Mouse (Mus musculus) heart, embryonic 12.5 days (tissue): ENCODE measurements around the gene Kif24. TPM values are rescaled to one million over a fixed set of nuclear protein-coding genes. Genes with fewer than 3 reads are reported as not detected.

Source experiments
- ATAC-seq: fragments of 200-750 bp; cut with Nextera tagmentation; 2 replicates; pipeline ENCODE4 v1.8.0; 2017; ENCODE audit warnings: moderate TSS enrichment, moderate library complexity; ENCODE audit not compliant: insufficient number of reproducible peaks, low FRiP score
- H3K27ac ChIP-seq: fragments of 300-500 bp; sonication (generic); 2 replicates; pipeline ENCODE4 v1.5.1; 2016; ENCODE audit warnings: mild to moderate bottlenecking, moderate library complexity; ENCODE audit not compliant: poor library complexity, severe bottlenecking
- H3K27me3 ChIP-seq: fragments of 300-500 bp; sonication (generic); replicated peaks from 2 replicates; pipeline ENCODE4 v1.6.1; 2016; ENCODE audit warnings: mild to moderate bottlenecking, moderate library complexity
- H3K36me3 ChIP-seq: fragments of 300-500 bp; sonication (generic); 2 replicates; pipeline ENCODE4 v1.6.1; 2016; ENCODE audit warnings: mild to moderate bottlenecking, moderate library complexity
- H3K4me1 ChIP-seq: fragments of 300-500 bp; sonication (generic); replicated peaks from 2 replicates; pipeline ENCODE4 v1.6.1; 2016; ENCODE audit warnings: mild to moderate bottlenecking
- H3K4me2 ChIP-seq: fragments of 300-500 bp; sonication (generic); 2 replicates; pipeline ENCODE4 v1.6.1; 2016; ENCODE audit warnings: mild to moderate bottlenecking, moderate library complexity
- H3K4me3 ChIP-seq: fragments of 300-500 bp; sonication (generic); 2 replicates; pipeline ENCODE4 v1.5.1; 2016; ENCODE audit warnings: mild to moderate bottlenecking
- H3K9ac ChIP-seq: fragments of 300-500 bp; sonication (generic); 2 replicates; pipeline ENCODE4 v1.6.1; 2016; ENCODE audit warnings: mild to moderate bottlenecking, moderate library complexity
- H3K9me3 ChIP-seq: fragments of 300-500 bp; sonication (generic); replicated peaks from 2 replicates; pipeline ENCODE4 v1.6.1; 2016; ENCODE audit warnings: mild to moderate bottlenecking, moderate library complexity
- WGBS: fragments of 180-500 bp; shearing (Covaris S2); methylation state at CpG from one replicate; pipeline ENCODE4 v1.1.7; 2016; 5-methylcytosine and 5-hydroxymethylcytosine counted together
- polyA plus RNA-seq: library from polyadenylated mRNA; unstranded; fragments of >200 nt; fragmentation: Nextera tagmentation; extraction: Ambion mirVana; gene quantifications from 2 replicates; pipeline ENCODE4 v1.2.1, GENCODE M21; 2016

Gene Kif24
- 6.1 and 6.8 TPM in 2 replicates for polyA plus RNA-seq

DNA sequence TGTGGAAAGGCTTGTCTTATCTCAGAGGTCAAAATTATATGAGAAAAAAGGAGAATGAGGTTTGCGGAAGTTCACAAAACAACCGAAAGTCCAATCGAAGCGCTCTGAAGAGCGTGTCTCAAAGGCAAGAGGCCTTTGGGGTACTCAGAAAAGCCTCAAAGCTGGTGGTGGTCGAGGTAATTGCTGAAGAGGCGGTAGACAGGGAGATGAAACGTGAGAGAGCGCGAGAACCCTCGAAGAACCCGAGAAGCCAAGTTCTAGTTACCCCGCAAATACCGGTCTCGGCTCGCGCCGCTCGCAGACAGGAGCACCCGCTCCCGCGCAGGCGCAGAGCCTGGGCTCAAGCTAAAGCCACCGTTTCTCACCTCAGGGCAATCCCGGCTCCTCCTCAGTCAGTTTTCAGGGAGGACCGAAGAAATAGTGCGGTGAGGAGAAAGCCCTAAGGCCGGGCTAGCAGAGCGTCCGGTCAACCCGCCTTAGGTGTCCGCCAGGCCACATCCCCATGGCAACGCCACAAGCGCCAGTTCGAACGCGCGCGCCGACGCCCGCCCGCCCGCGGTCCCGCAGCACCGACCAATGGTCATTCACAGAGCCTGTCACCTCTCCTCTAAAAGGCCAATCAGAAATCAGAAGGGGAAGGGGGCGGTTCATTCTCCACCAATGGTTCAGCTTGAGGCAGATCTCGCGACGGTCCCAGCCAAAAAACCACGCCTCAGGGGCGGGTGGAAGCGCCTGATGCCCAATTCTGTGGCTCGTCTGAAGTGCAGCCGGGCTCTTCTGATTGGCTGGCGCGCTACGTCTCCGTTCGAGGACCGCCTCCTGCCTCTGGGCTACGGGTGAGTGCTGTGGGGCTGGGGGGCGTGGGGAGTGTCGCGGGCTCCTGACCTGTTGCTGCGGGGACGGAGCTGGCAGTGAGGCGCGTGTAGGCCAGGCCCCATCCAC lies at the start of gene Kif24, which contains the start of gene Nudt2:
Gene Kif24, minus strand, starts transcription at position 543 of the 942 bp plus-strand sequence.
Gene Nudt2, plus strand, starts transcription at position 807 of the 942 bp plus-strand sequence.
- H3K36me3 ChIP-seq, result no peaks in the 10 kb centered on the region
- under 1% methylated on average over 70 of the region's 70 CpGs for WGBS
- peaks cover 13% of the 10 kb centered on the region for H3K4me1 ChIP-seq
- peak within 1 kb of the TSS; percentile 85 for H3K4me2 ChIP-seq
- peak within 1 kb of the TSS; percentile 58 for H3K27ac ChIP-seq
- H3K4me3 ChIP-seq, result peak within 1 kb of the TSS; percentile 85
- ATAC-seq, result peak; percentile 99
- H3K9ac ChIP-seq, result peak within 1 kb of the TSS; percentile 87
- H3K27me3 ChIP-seq, result no peaks in the 10 kb centered on the region
- no peaks in the 10 kb centered on the region for H3K9me3 ChIP-seq

GRCm38 (mm10) chr4:41513714-41514113 lies 49.0 kb upstream of the Kif24 start:
- ATAC-seq, result no peak
- Histone ChIP-seq H3K27me3 (peaks cover 57% of the 10 kb centered on the region), H3K9ac (no peak overlapping the region), H3K4me2 (no peak overlapping the region), H3K27ac (no peak overlapping the region), H3K36me3 (no peaks in the 10 kb centered on the region), H3K4me1 (no peaks in the 10 kb centered on the region), H3K9me3 (no peaks in the 10 kb centered on the region), H3K4me3 (no peak overlapping the region)
- 21% methylated on average over 8 of the region's 8 CpGs for WGBS

DNA sequence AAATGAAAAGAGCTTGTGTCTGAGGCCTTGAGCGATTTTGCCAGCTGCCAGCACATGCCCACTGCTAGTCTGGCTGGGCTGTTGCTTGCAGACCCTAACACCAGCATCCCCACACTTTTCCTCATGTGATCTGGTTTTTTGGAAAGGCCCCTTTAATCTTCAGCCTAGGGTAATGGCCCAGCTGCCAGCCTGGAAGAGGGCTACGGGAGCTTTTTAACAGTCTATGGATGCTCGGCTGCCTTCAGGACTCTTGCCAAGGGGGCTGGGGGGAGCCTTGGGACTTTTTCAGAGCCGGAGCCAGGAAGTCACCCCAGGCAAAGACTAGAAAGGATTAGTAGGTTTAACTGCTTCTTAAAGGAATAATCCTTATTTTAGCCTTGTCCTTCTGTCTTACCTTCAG lies 48.6 kb upstream of the Kif24 start:
- H3K27me3 ChIP-seq, result peaks cover 58% of the 10 kb centered on the region
- H3K4me2 ChIP-seq, result no peak overlapping the region
- H3K9me3 ChIP-seq, result no peaks in the 10 kb centered on the region
- 37% methylated on average over 4 of the region's 4 CpGs for WGBS
- no peaks in the 10 kb centered on the region for H3K4me1 ChIP-seq
- H3K4me3 ChIP-seq, result no peak overlapping the region
- ATAC-seq, result no peak
- no peak overlapping the region for H3K27ac ChIP-seq
- no peaks in the 10 kb centered on the region for H3K36me3 ChIP-seq
- H3K9ac ChIP-seq, result no peak overlapping the region; the same call in 1 of the 2 replicates

- Histone ChIP-seq H3K4me2 (no peak overlapping the region), H3K9ac (no peak overlapping the region)
These were observed 43.3 kb upstream of the Kif24 start for GRCm38 (mm10) chr4:41507998-41508397.

GRCm38 (mm10) chr4:41507326-41507924 lies 42.7 kb upstream of the Kif24 start:
- H3K9ac ChIP-seq, result peak overlapping the region; percentile 50
- H3K9me3 ChIP-seq, result no peaks in the 10 kb centered on the region
- H3K4me2 ChIP-seq, result peak overlapping the region; percentile 92
- peaks cover 54% of the 10 kb centered on the region for H3K27me3 ChIP-seq
- ATAC-seq, result no peak
- WGBS, result 3% methylated on average over 22 of the region's 22 CpGs
- peak overlapping the region; percentile 53 for H3K4me3 ChIP-seq
- H3K27ac ChIP-seq, result no peak overlapping the region
- H3K36me3 ChIP-seq, result no peaks in the 10 kb centered on the region
- H3K4me1 ChIP-seq, result peaks cover 23% of the 10 kb centered on the region

More at GRCm38 (mm10) chr4:41507998-41508397, 43.3 kb upstream of the Kif24 start:
- Histone ChIP-seq H3K9me3 (no peaks in the 10 kb centered on the region), H3K4me1 (peaks cover 17% of the 10 kb centered on the region), H3K4me3 (no peak overlapping the region), H3K36me3 (no peaks in the 10 kb centered on the region), H3K27me3 (peaks cover 60% of the 10 kb centered on the region), H3K27ac (no peak overlapping the region)
- 29% methylated on average over 7 of the region's 7 CpGs for WGBS
- no peak for ATAC-seq

DNA sequence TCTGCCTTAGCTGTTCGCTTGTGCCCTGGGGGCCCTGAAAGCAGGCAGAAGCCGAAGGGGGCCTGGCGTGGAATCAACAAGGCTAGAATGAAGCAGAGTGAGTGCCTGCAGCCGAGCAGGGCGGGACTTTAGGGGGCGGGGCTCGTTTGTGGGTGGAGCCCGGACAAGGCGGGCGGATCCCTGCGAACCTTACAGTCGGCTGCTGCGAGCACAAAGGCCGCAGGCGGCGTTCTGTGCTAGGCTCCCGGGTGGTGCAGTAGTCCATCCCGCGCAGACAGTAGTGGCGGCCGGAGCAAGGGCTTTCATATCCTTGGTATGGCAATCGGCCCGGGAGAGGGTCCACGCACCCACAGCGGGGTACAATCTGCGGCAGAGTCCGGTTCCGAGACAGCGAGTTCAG lies 42.2 kb upstream of the Kif24 start:
- H3K9ac ChIP-seq, result peak overlapping the region; percentile 50
- no peak overlapping the region for H3K27ac ChIP-seq
- H3K27me3 ChIP-seq, result peaks cover 53% of the 10 kb centered on the region
- peaks cover 28% of the 10 kb centered on the region for H3K4me1 ChIP-seq
- H3K9me3 ChIP-seq, result no peaks in the 10 kb centered on the region
- under 1% methylated on average over 28 of the region's 29 CpGs for WGBS
- H3K36me3 ChIP-seq, result no peaks in the 10 kb centered on the region
- peak overlapping the region; percentile 92 for H3K4me2 ChIP-seq
- peak; percentile 66 for ATAC-seq
- H3K4me3 ChIP-seq, result peak overlapping the region; percentile 53

GRCm38 (mm10) chr4:41506156-41506555 lies 41.5 kb upstream of the Kif24 start:
- Histone ChIP-seq H3K4me1 (peaks cover 29% of the 10 kb centered on the region), H3K4me3 (peak overlapping the region; percentile 53), H3K4me2 (peak overlapping the region; percentile 92), H3K27ac (no peak overlapping the region), H3K9me3 (no peaks in the 10 kb centered on the region), H3K36me3 (no peaks in the 10 kb centered on the region), H3K27me3 (peaks cover 53% of the 10 kb centered on the region), H3K9ac (no peak overlapping the region; the same call in 1 of the 2 replicates)
- no peak for ATAC-seq
- WGBS, result 11% methylated on average over 13 of the region's 13 CpGs

- no peaks in the 10 kb centered on the region for H3K9me3 ChIP-seq
- no peak overlapping the region for H3K4me3 ChIP-seq
- H3K27ac ChIP-seq, result no peak overlapping the region
- H3K27me3 ChIP-seq, result peaks cover 56% of the 10 kb centered on the region
- H3K4me2 ChIP-seq, result no peak overlapping the region
- no peaks in the 10 kb centered on the region for H3K36me3 ChIP-seq
- no peak overlapping the region for H3K9ac ChIP-seq
- ATAC-seq, result no peak
- H3K4me1 ChIP-seq, result peaks cover 29% of the 10 kb centered on the region
- 47% methylated on average over 11 of the region's 11 CpGs for WGBS
These were observed 40.5 kb upstream of the Kif24 start for GRCm38 (mm10) chr4:41505131-41505551.

- Histone ChIP-seq H3K9ac (no peak overlapping the region), H3K4me1 (peaks cover 29% of the 10 kb centered on the region), H3K9me3 (no peaks in the 10 kb centered on the region), H3K36me3 (no peaks in the 10 kb centered on the region), H3K27ac (no peak overlapping the region), H3K4me3 (no peak overlapping the region), H3K27me3 (peaks cover 56% of the 10 kb centered on the region), H3K4me2 (no peak overlapping the region)
- 69% methylated on average over 5 of the region's 5 CpGs for WGBS
- no peak for ATAC-seq
These were observed 39.6 kb upstream of the Kif24 start for GRCm38 (mm10) chr4:41504325-41504724.

GRCm38 (mm10) chr4:41502986-41503412 lies 38.3 kb upstream of the Kif24 start, which contains the start of gene AI464131:
TSS of gene AI464131 (minus strand) at chr4:41503076.
- Histone ChIP-seq H3K9ac (peak within 1 kb of the TSS; percentile 61; the same call in 1 of the 2 replicates), H3K4me3 (peak within 1 kb of the TSS; percentile 48), H3K4me2 (peak within 1 kb of the TSS; percentile 82), H3K36me3 (no peaks in the 10 kb centered on the region), H3K27ac (no peak within 1 kb of the TSS), H3K27me3 (peaks cover 56% of the 10 kb centered on the region), H3K9me3 (no peaks in the 10 kb centered on the region), H3K4me1 (peaks cover 42% of the 10 kb centered on the region)
- under 1% methylated on average over 18 of the region's 18 CpGs for WGBS
- ATAC-seq, result peak; percentile 96
